Comparison of ENCODE assay signal across 8 mouse cellular contexts in genomic region chr11:87110172-87110909, GRCm38 (mm10). TPM values are rescaled to one million over a fixed set of nuclear protein-coding genes. Genes with fewer than 3 reads are reported as not detected.
DNase-seq lines count a peak whose midpoint lies in the region; ATAC-seq and TF ChIP-seq lines count a peak whose summit lies in the region.

No protein-coding gene starts in this region.

- TF ChIP-seq POLR2A in cortical plate, adult 2 months (IDR thresholded peaks at IDR 0.05; ENCODE audit: extremely low read depth, insufficient read depth, low read length): no peak

- no peak for TF ChIP-seq CTCF in cortical plate, adult 2 months (IDR thresholded peaks at IDR 0.05; ENCODE audit: extremely low read depth, insufficient read depth, low read length)

- DNase-seq in kidney, adult 11 months: no peak
- DNase-seq in hindbrain, embryonic 14.5 days (ENCODE audit: low spot score): no peak
- no peak for DNase-seq in midbrain, embryonic 14.5 days
- no peak for DNase-seq in layer of hippocampus, adult 9-10 months (ENCODE audit: low spot score)
- DNase-seq in spleen, postnatal 4 days (ENCODE audit: low spot score in 2 of 2): no peak
- no peak for DNase-seq in gastrocnemius, postnatal 10 days

- WGBS in kidney, embryonic 16.5 days: 5% methylated on average over 9 of the region's 9 CpGs
- WGBS in hindbrain, embryonic 14.5 days: 8% methylated on average over 9 of the region's 9 CpGs
- WGBS in midbrain, embryonic 14.5 days: 5% methylated on average over 9 of the region's 9 CpGs

- no peaks in the 10 kb centered on the region for H3K27me3 ChIP-seq in kidney, embryonic 16.5 days (ENCODE audit: insufficient read depth, low read length)
- H3K27me3 ChIP-seq in hindbrain, embryonic 14.5 days (ENCODE audit: control insufficient read depth, insufficient read depth, low read length): no peaks in the 10 kb centered on the region
- H3K27me3 ChIP-seq in midbrain, embryonic 14.5 days (ENCODE audit: control insufficient read depth, insufficient read depth, low read length): no peaks in the 10 kb centered on the region

- peak overlapping the region; percentile 99 for H3K4me3 ChIP-seq in kidney, embryonic 16.5 days (ENCODE audit: low read length)
- H3K4me3 ChIP-seq in cortical plate, adult 2 months (ENCODE audit: insufficient read depth, low read length): peak overlapping the region; percentile 48
- H3K4me3 ChIP-seq in hindbrain, embryonic 14.5 days (replicated peaks; ENCODE audit: low read length): peak overlapping the region; percentile 72
- peak overlapping the region; percentile 92 for H3K4me3 ChIP-seq in midbrain, embryonic 14.5 days (replicated peaks; ENCODE audit: low read depth, low read length)

- peaks cover 16% of the 10 kb centered on the region for H3K36me3 ChIP-seq in kidney, embryonic 16.5 days (ENCODE audit: insufficient read depth, low read length)
- peaks cover 29% of the 10 kb centered on the region for H3K36me3 ChIP-seq in hindbrain, embryonic 14.5 days (replicated peaks; ENCODE audit: control insufficient read depth, insufficient read depth)
- H3K36me3 ChIP-seq in midbrain, embryonic 14.5 days (ENCODE audit: control insufficient read depth, insufficient read depth, low read length): peaks cover 24% of the 10 kb centered on the region

- no peak for ATAC-seq in kidney, embryonic 16.5 days (ENCODE audit: low FRiP score, low TSS enrichment)
- no peak for ATAC-seq in hindbrain, embryonic 14.5 days (ENCODE audit: low FRiP score)
- no peak for ATAC-seq in midbrain, embryonic 14.5 days (ENCODE audit: low FRiP score, low TSS enrichment)

- H3K9me3 ChIP-seq in kidney, embryonic 16.5 days (ENCODE audit: low read length): no peaks in the 10 kb centered on the region
- H3K9me3 ChIP-seq in hindbrain, embryonic 14.5 days (ENCODE audit: control insufficient read depth, low read length): no peaks in the 10 kb centered on the region
- no peaks in the 10 kb centered on the region for H3K9me3 ChIP-seq in midbrain, embryonic 14.5 days (ENCODE audit: control insufficient read depth, low read length)

- peak overlapping the region; percentile 94 for H3K9ac ChIP-seq in kidney, embryonic 16.5 days (replicated peaks; ENCODE audit: low read length)
- H3K9ac ChIP-seq in hindbrain, embryonic 14.5 days: peak overlapping the region; percentile 84
- peak overlapping the region; percentile 91 for H3K9ac ChIP-seq in midbrain, embryonic 14.5 days (replicated peaks; ENCODE audit: low read length)

- H3K27ac ChIP-seq in kidney, embryonic 16.5 days (ENCODE audit: low read length): peak overlapping the region; percentile 99
- H3K27ac ChIP-seq in cortical plate, adult 2 months (ENCODE audit: insufficient read depth, low read length): no peak overlapping the region
- H3K27ac ChIP-seq in hindbrain, embryonic 14.5 days: peak overlapping the region; percentile 89
- H3K27ac ChIP-seq in midbrain, embryonic 14.5 days (replicated peaks; ENCODE audit: low read depth, low read length): peak overlapping the region; percentile 86

- peaks cover 17% of the 10 kb centered on the region for H3K4me1 ChIP-seq in kidney, embryonic 16.5 days (ENCODE audit: insufficient read depth, low read length)
- H3K4me1 ChIP-seq in cortical plate, adult 2 months (ENCODE audit: control insufficient read depth, insufficient read depth, low read length): no peaks in the 10 kb centered on the region; the same call in 1 of the 2 replicates
- H3K4me1 ChIP-seq in hindbrain, embryonic 14.5 days (replicated peaks; ENCODE audit: control insufficient read depth, insufficient read depth, low read length): peaks cover 28% of the 10 kb centered on the region
- peaks cover 16% of the 10 kb centered on the region for H3K4me1 ChIP-seq in midbrain, embryonic 14.5 days (ENCODE audit: control insufficient read depth, insufficient read depth, low read length)

- H3K4me2 ChIP-seq in kidney, embryonic 16.5 days (replicated peaks; ENCODE audit: low read depth, low read length): peak overlapping the region; percentile 69
- peak overlapping the region; percentile 59 for H3K4me2 ChIP-seq in hindbrain, embryonic 14.5 days (replicated peaks)
- H3K4me2 ChIP-seq in midbrain, embryonic 14.5 days (ENCODE audit: low read length): peak overlapping the region; percentile 72

RNA-seq across cellular contexts. Expression of gene Ska2, which starts 1.3 kb away (rescaled TPM):
- 59.4 and 61.1 TPM in 2 replicates for polyA plus RNA-seq in kidney, embryonic 16.5 days (2015; fragmentation: Nextera tagmentation; extraction: Ambion mirVana)
- 13.9 and 14.8 TPM in 2 replicates for polyA plus RNA-seq in cortical plate, adult 2 months (2012; rRNA removed)
- 37.8 and 39.4 TPM in 2 replicates for polyA plus RNA-seq in hindbrain, embryonic 14.5 days (2014; fragmentation: Nextera tagmentation; extraction: Ambion mirVana)
- 45.5 and 56.1 TPM in 2 replicates for polyA plus RNA-seq in midbrain, embryonic 14.5 days (2014; fragmentation: Nextera tagmentation; extraction: Ambion mirVana)
- 1 to 10 TPM; 6.9 to 9.6 TPM for total RNA-seq in gastrocnemius, postnatal 10 days (2021)

RNA-seq across cellular contexts. Expression of gene Prr11, which starts 1.8 kb away (rescaled TPM):
- 9.2 and 13.9 TPM in 2 replicates for polyA plus RNA-seq in kidney, embryonic 16.5 days (2015; fragmentation: Nextera tagmentation; extraction: Ambion mirVana)
- 0.38 and 0.69 TPM in 2 replicates for polyA plus RNA-seq in cortical plate, adult 2 months (2012; rRNA removed)
- polyA plus RNA-seq in hindbrain, embryonic 14.5 days (2014; fragmentation: Nextera tagmentation; extraction: Ambion mirVana): 2.9 and 3.6 TPM in 2 replicates
- polyA plus RNA-seq in midbrain, embryonic 14.5 days (2014; fragmentation: Nextera tagmentation; extraction: Ambion mirVana): 2.2 and 3.9 TPM in 2 replicates
- 1 to 10 TPM; 3.5 to 3.8 TPM for total RNA-seq in gastrocnemius, postnatal 10 days (2021)

RNA-seq across cellular contexts. Expression of gene Trim37, which starts 16.5 kb away (rescaled TPM):
- polyA plus RNA-seq in kidney, embryonic 16.5 days (2015; fragmentation: Nextera tagmentation; extraction: Ambion mirVana): 29.0 and 31.5 TPM in 2 replicates
- polyA plus RNA-seq in cortical plate, adult 2 months (2012; rRNA removed): 152 and 156 TPM in 2 replicates
- 104 and 107 TPM in 2 replicates for polyA plus RNA-seq in hindbrain, embryonic 14.5 days (2014; fragmentation: Nextera tagmentation; extraction: Ambion mirVana)
- polyA plus RNA-seq in midbrain, embryonic 14.5 days (2014; fragmentation: Nextera tagmentation; extraction: Ambion mirVana): 85.0 and 108 TPM in 2 replicates
- total RNA-seq in gastrocnemius, postnatal 10 days (2021): 1 to 10 TPM; 8.2 to 8.7 TPM

RNA-seq across cellular contexts. Expression of gene Smg8, which starts 23.8 kb away (rescaled TPM):
- 22.5 and 23.1 TPM in 2 replicates for polyA plus RNA-seq in kidney, embryonic 16.5 days (2015; fragmentation: Nextera tagmentation; extraction: Ambion mirVana)
- polyA plus RNA-seq in cortical plate, adult 2 months (2012; rRNA removed): 10.2 and 10.6 TPM in 2 replicates
- 22.5 and 23.1 TPM in 2 replicates for polyA plus RNA-seq in hindbrain, embryonic 14.5 days (2014; fragmentation: Nextera tagmentation; extraction: Ambion mirVana)
- 19.2 and 24.2 TPM in 2 replicates for polyA plus RNA-seq in midbrain, embryonic 14.5 days (2014; fragmentation: Nextera tagmentation; extraction: Ambion mirVana)
- 1 to 10 TPM; 8.4 to 9.1 TPM for total RNA-seq in gastrocnemius, postnatal 10 days (2021)

RNA-seq across cellular contexts. Expression of gene Gdpd1, which starts 36.5 kb away (rescaled TPM):
- polyA plus RNA-seq in kidney, embryonic 16.5 days (2015; fragmentation: Nextera tagmentation; extraction: Ambion mirVana): 25.6 and 25.7 TPM in 2 replicates
- polyA plus RNA-seq in cortical plate, adult 2 months (2012; rRNA removed): 34.6 and 34.9 TPM in 2 replicates
- polyA plus RNA-seq in hindbrain, embryonic 14.5 days (2014; fragmentation: Nextera tagmentation; extraction: Ambion mirVana): 157 and 171 TPM in 2 replicates
- 173 and 180 TPM in 2 replicates for polyA plus RNA-seq in midbrain, embryonic 14.5 days (2014; fragmentation: Nextera tagmentation; extraction: Ambion mirVana)
- total RNA-seq in gastrocnemius, postnatal 10 days (2021): 1 to 10 TPM; 2.7 to 3.3 TPM

Comparison
In these comparisons a context has a peak if more than half of its experiments do, and no peak if none do; other contexts are left out.
1. H3K4me3 ChIP-seq: peak in every context shown above with its lines; median percentile 99 in kidney, embryonic 16.5 days; 92 in midbrain, embryonic 14.5 days; 72 in hindbrain, embryonic 14.5 days; 48 in cortical plate, adult 2 months.